Mouse (Mus musculus): Measurements from ENCODE around the gene Hfm1. TPM values are rescaled to one million over a fixed set of nuclear protein-coding genes. Genes with fewer than 3 reads are reported as not detected.

Gene Hfm1
- 0.58 and 0.84 TPM in 2 replicates for polyA plus RNA-seq (2014; fragmentation: Nextera tagmentation; extraction: Ambion mirVana)

DNA sequence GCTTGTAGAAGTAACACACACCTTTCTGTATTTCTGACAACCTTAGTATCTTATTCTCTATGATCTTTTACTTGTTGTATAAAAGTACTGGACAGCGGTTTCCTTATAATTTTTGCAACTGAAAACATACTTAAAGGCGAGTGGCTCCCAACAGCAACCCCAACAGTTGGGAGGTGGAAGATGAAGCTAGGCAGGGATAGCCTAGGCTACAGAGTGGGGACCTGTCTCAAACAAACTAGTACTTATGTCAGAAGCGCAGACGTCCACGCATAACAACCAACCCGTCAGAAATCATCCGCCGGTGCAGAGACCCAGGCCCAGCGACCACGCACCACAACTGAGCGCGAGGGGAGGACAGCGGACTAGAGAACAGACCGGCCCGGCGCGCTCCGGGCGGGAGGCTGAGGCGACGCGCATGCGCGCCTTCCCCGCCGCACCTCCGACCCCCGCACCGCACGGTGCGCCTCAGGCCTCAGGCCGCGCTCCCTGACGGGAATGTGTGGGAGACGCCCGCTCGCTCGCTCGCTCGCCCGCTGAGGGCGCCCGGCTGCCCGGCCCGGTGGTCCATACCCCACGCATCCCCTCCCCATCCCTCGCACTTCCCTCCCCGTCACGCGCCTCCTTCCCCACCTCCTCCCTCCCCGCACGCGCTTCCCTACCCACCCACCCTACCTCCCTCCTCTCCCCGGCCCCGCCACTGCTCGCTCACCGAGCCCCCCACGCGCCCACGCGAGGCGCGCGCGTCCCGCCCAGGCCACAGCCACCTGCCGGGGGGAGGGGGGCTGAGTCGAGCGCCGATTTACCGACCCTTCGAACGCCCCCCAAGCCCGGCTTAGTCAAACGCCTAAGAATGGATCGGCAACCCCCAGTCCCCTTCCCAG lies at the start of gene Hfm1:
Gene Hfm1 (minus strand): TSS at position 834 of the 881 bp plus-strand sequence.
- 2% methylated on average over 69 of the region's 76 CpGs for WGBS
- Histone ChIP-seq H3K27ac (ENCODE audit: low read depth) (no peak within 1 kb of the TSS), H3K9ac (peak within 1 kb of the TSS; percentile 63), H3K36me3 (ENCODE audit: insufficient read depth) (no peaks in the 10 kb centered on the region), H3K9me3 (ENCODE audit: low read depth, low read length) (no peaks in the 10 kb centered on the region), H3K4me3 (ENCODE audit: low read depth, low read length) (peak within 1 kb of the TSS; percentile 54), H3K4me1 (ENCODE audit: insufficient read depth) (no peaks in the 10 kb centered on the region), H3K27me3 (ENCODE audit: insufficient read depth, low read length) (no peaks in the 10 kb centered on the region), H3K4me2 (peak within 1 kb of the TSS; percentile 84)
- TF ChIP-seq CTCF (IDR thresholded peaks at IDR 0.05; ENCODE audit: low read depth), result no peak
- peak; percentile 77 for DNase-seq
- ATAC-seq (ENCODE audit: insufficient read depth), result peak; percentile 94

DNA sequence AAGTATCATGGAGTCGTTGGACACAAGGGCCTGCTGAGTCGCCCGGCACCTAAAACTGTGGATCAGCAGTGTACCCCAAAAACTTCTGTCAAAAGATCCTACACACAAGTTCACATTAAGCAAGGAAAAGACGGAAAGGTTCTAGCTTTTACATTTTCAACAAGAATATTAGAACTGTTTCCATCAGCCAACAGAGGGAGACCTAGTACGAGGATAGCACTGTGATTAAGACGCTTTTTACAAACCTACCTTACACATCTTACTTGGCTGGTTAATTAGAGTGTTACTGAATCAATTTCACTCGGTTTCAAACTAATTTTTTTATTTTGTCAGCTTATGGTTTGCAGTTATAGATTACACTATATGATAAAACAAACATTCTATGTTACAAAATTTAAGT lies 47.8 kb upstream of the Hfm1 start:
- TF ChIP-seq CTCF (IDR thresholded peaks at IDR 0.05; ENCODE audit: low read depth), result peak; percentile 8; the same call in 1 of the 2 replicates

DNA sequence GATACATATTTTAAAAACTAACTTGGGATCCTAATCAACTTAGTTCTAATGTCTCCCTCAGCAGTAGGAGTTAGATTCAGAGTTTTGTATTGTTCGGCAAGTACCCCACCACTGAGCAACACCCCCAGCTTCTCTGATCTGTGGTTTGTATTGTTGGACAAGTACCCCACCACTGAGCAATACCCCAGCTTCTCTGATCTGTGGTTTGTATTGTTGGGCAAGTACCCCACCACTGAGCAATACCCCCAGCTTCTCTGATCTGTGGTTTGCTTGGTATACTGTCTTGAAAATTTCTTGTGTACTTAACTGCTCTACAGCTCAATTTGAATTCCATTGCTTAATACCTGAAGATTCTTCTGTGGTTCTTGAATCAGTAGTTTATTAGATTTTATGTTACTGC lies 41.5 kb upstream of the Hfm1 start:
- no peaks in the 10 kb centered on the region for H3K27me3 ChIP-seq (ENCODE audit: insufficient read depth, low read length)
- no peak overlapping the region for H3K9ac ChIP-seq
- 95% methylated on average over 1 of the region's 1 CpGs for WGBS
- peaks cover 51% of the 10 kb centered on the region for H3K36me3 ChIP-seq (ENCODE audit: insufficient read depth)
- no peak overlapping the region for H3K4me3 ChIP-seq (ENCODE audit: low read depth, low read length)
- TF ChIP-seq CTCF (IDR thresholded peaks at IDR 0.05; ENCODE audit: low read depth), result no peak
- DNase-seq (no peak), ATAC-seq (ENCODE audit: insufficient read depth) (no peak)
- no peaks in the 10 kb centered on the region for H3K9me3 ChIP-seq (ENCODE audit: low read depth, low read length)
- H3K27ac ChIP-seq (ENCODE audit: low read depth), result no peak overlapping the region
- H3K4me1 ChIP-seq (ENCODE audit: insufficient read depth), result 0 out of 2 replicates have a peak, but pooled peaks cover 5% of the 10 kb centered on the region
- no peak overlapping the region for H3K4me2 ChIP-seq

More for the DNA sequence above, 47.8 kb upstream of the Hfm1 start:
- H3K4me2 ChIP-seq, result no peak overlapping the region
- DNase-seq (no peak), ATAC-seq (ENCODE audit: insufficient read depth) (no peak)
- H3K9ac ChIP-seq, result no peak overlapping the region
- no peaks in the 10 kb centered on the region for H3K9me3 ChIP-seq (ENCODE audit: low read depth, low read length)
- peaks cover 93% of the 10 kb centered on the region for H3K36me3 ChIP-seq (ENCODE audit: insufficient read depth)
- no peak overlapping the region for H3K27ac ChIP-seq (ENCODE audit: low read depth)
- H3K4me3 ChIP-seq (ENCODE audit: low read depth, low read length), result no peak overlapping the region
- H3K4me1 ChIP-seq (ENCODE audit: insufficient read depth), result no peaks in the 10 kb centered on the region
- no peaks in the 10 kb centered on the region for H3K27me3 ChIP-seq (ENCODE audit: insufficient read depth, low read length)
- WGBS, result 84% methylated on average over 7 of the region's 7 CpGs

DNA sequence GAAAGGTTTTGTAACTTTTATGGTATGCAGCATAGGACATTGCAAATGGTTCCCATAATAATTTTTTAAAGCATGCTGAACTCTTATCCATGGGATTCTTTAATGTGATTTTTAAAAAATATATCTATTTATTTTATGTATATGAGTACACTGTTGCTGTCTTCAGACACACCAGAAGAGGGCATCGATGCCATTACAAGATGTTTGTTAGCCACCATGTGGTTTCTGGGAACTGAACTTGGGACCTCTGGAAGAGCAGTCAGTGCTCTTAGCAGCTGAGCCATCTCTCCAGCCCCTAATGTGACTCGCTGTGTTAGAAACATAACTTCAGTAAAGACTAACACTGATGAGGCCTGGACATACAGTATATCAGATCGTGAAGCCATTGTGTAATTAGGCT lies 40.3 kb upstream of the Hfm1 start:
- Histone ChIP-seq H3K27ac (ENCODE audit: low read depth) (no peak overlapping the region), H3K4me3 (ENCODE audit: low read depth, low read length) (no peak overlapping the region), H3K9ac (no peak overlapping the region), H3K4me2 (no peak overlapping the region), H3K36me3 (ENCODE audit: insufficient read depth) (peaks cover 43% of the 10 kb centered on the region), H3K9me3 (ENCODE audit: low read depth, low read length) (no peaks in the 10 kb centered on the region), H3K4me1 (ENCODE audit: insufficient read depth) (0 out of 2 replicates have a peak, but pooled peaks cover 5% of the 10 kb centered on the region), H3K27me3 (ENCODE audit: insufficient read depth, low read length) (no peaks in the 10 kb centered on the region)
- 74% methylated on average over 3 of the region's 3 CpGs for WGBS
- peak; percentile 27 for DNase-seq
- TF ChIP-seq CTCF (IDR thresholded peaks at IDR 0.05; ENCODE audit: low read depth), result no peak
- ATAC-seq (ENCODE audit: insufficient read depth), result no peak

- no peaks in the 10 kb centered on the region for H3K9me3 ChIP-seq (ENCODE audit: low read depth, low read length)
- 0 out of 2 replicates have a peak, but pooled peaks cover 5% of the 10 kb centered on the region for H3K4me1 ChIP-seq (ENCODE audit: insufficient read depth)
- H3K4me3 ChIP-seq (ENCODE audit: low read depth, low read length), result peak overlapping the region; percentile 77
- H3K9ac ChIP-seq, result peak overlapping the region; percentile 76
- H3K27me3 ChIP-seq (ENCODE audit: insufficient read depth, low read length), result no peaks in the 10 kb centered on the region
- peaks cover 24% of the 10 kb centered on the region for H3K36me3 ChIP-seq (ENCODE audit: insufficient read depth)
- H3K4me2 ChIP-seq, result peak overlapping the region; percentile 85
- under 1% methylated on average over 41 of the region's 41 CpGs for WGBS
- ATAC-seq (ENCODE audit: insufficient read depth) (peak; percentile 84), DNase-seq (no peak)
- no peak for TF ChIP-seq CTCF (IDR thresholded peaks at IDR 0.05; ENCODE audit: low read depth)
- peak overlapping the region; percentile 58 for H3K27ac ChIP-seq (ENCODE audit: low read depth)
Observed at GRCm38 (mm10) chr5:106964513-106965014, 38.4 kb upstream of the Hfm1 start.

GRCm38 (mm10) chr5:106963584-106964512 lies 37.7 kb upstream of the Hfm1 start, which contains the start of gene Cdc7:
Gene Cdc7, plus strand, starts transcription at chr5:106964322.
- 5% methylated on average over 52 of the region's 54 CpGs for WGBS
- TF ChIP-seq CTCF (IDR thresholded peaks at IDR 0.05; ENCODE audit: low read depth), result no peak
- peak within 1 kb of the TSS; percentile 85 for H3K4me2 ChIP-seq
- peak within 1 kb of the TSS; percentile 76 for H3K9ac ChIP-seq
- peaks cover 17% of the 10 kb centered on the region for H3K36me3 ChIP-seq (ENCODE audit: insufficient read depth)
- ATAC-seq (ENCODE audit: insufficient read depth) (peak; percentile 93), DNase-seq (peak; percentile 99)
- H3K27me3 ChIP-seq (ENCODE audit: insufficient read depth, low read length), result no peaks in the 10 kb centered on the region
- peak within 1 kb of the TSS; percentile 58 for H3K27ac ChIP-seq (ENCODE audit: low read depth)
- H3K4me3 ChIP-seq (ENCODE audit: low read depth, low read length), result peak within 1 kb of the TSS; percentile 77
- H3K4me1 ChIP-seq (ENCODE audit: insufficient read depth), result 0 out of 2 replicates have a peak, but pooled peaks cover 5% of the 10 kb centered on the region
- H3K9me3 ChIP-seq (ENCODE audit: low read depth, low read length), result no peaks in the 10 kb centered on the region
